Mouse (Mus musculus) c-Kit-negative CD71-positive TER-119-positive erythroid progenitor cells, embryonic 14.5 days (primary cell): ENCODE results near the gene Tnnc1.

Experiments used
- DNase-seq: peaks from one replicate; pipeline ENCODE4 v3.0.0-alpha.2; 2013; ENCODE audit warnings: low read depth, low spot score

Tnnc1 gene

DNA sequence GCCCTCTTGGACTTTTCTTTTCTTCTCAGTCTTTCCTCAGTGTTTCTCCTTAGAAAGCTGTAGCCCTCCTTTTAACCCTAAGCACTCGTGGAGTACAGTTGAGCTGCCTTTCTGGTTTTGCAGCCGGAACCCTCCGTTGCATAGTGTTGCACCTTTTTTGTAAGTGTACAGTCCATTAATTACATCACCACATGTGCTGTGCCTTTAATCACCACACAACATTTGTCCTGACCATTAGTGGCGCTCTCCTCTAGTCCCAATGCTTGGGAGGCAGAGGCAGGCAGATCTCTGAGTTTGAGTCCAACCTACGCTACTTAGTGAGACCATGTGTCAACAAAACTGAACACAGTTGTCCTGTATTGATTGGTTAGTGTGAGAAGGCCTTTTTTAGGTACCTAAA lies 44.0 kb downstream of the Tnnc1 start:
- DNase-seq: no peak

- DNase-seq: no peak
Measured at GRCm38 (mm10) chr14:31258476-31259050, 50.5 kb downstream of the Tnnc1 start.

DNA sequence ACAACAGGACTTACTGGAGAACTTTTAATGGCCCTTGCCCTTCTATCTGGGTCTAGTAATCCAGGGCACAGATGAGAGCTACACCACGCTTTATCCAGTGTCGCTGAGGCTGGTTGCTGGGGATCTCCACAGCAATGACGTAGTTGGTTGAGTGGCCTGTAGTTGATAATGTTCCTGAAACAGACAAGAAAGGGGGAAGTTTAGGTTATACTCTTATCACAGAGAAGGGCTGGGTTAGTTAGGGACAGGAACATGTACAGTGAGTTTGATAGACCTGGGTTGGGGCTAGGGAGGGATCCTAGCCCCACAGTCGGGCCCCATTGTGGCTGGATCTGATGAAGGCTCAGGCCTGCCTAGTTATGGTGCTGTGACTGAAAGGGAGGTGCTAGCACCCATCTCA lies 52.3 kb downstream of the Tnnc1 start:
- DNase-seq: peak; percentile 66

GRCm38 (mm10) chr14:31260932-31261331 lies 52.8 kb downstream of the Tnnc1 start:
- peak; percentile 52 for DNase-seq
